Mouse (Mus musculus) MEL (cell line): ENCODE measurements around the gene Arhgap35. TPM values are rescaled to one million over a fixed set of nuclear protein-coding genes. Genes with fewer than 3 reads are reported as not detected.

Experiments used
- DNase-seq: peaks from one replicate; pipeline ENCODE4 v3.0.0; 2011; ENCODE audit warnings: low read depth, low spot score
- H3K27ac ChIP-seq: 2 replicates; pipeline ENCODE4 v1.5.1; 2012; ENCODE audit warnings: low read depth, mild to moderate bottlenecking, control low read depth, low read length, moderate library complexity; ENCODE audit not compliant: control insufficient read depth
- H3K27me3 ChIP-seq, 2 experiments: fragments of 150-350 bp in 1 of 2; sonication (generic) in 1 of 2; 2 replicates each; pipeline ENCODE4 v1.6.1; 2012; ENCODE audit warnings: low read length in 2 of 2, mild to moderate bottlenecking in 2 of 2, improper control_type of control experiment in 1 of 2, moderate library complexity in 1 of 2; ENCODE audit not compliant: insufficient read depth in 2 of 2, control insufficient read depth in 1 of 2
- H3K36me3 ChIP-seq, 2 experiments: 2 replicates each; pipeline ENCODE4 v1.6.1; 2012 to 2014; ENCODE audit warnings: low read length in 2 of 2, improper control_type of control experiment in 1 of 2, inconsistent platforms in 1 of 2, mild to moderate bottlenecking in 1 of 2; ENCODE audit not compliant: insufficient read depth in 2 of 2, control insufficient read depth in 1 of 2
- H3K4me1 ChIP-seq, 2 experiments: fragments of 150-350 bp in 1 of 2; sonication (generic) in 1 of 2; 2 replicates each; pipeline ENCODE4 v1.6.1; 2012; ENCODE audit warnings: low read length in 2 of 2, improper control_type of control experiment in 1 of 2, mild to moderate bottlenecking in 1 of 2; ENCODE audit not compliant: insufficient read depth in 2 of 2, control insufficient read depth in 1 of 2
- H3K4me3 ChIP-seq, 2 experiments: fragments of 150-350 bp in 1 of 2; sonication (generic) in 1 of 2; 2 replicates each; pipeline ENCODE4 v1.5.1; 2012; ENCODE audit warnings: low read depth in 2 of 2, low read length in 2 of 2, mild to moderate bottlenecking in 2 of 2, moderate library complexity in 2 of 2, control low read depth in 1 of 2, improper control_type of control experiment in 1 of 2; ENCODE audit not compliant: control insufficient read depth in 1 of 2, insufficient read depth in 1 of 2
- H3K79me2 ChIP-seq: 2 replicates; pipeline ENCODE4 v1.6.1; 2012; ENCODE audit warnings: mild to moderate bottlenecking, low read length, moderate library complexity; ENCODE audit not compliant: control insufficient read depth, poor library complexity, insufficient read depth
- H3K9ac ChIP-seq: 2 replicates; pipeline ENCODE4 v1.6.1; 2012; ENCODE audit warnings: low read depth, mild to moderate bottlenecking, control low read depth, low read length, moderate library complexity; ENCODE audit not compliant: control insufficient read depth, poor library complexity, severe bottlenecking
- H3K9me3 ChIP-seq: fragments of 150-350 bp; sonication (generic); replicated peaks from 2 replicates; pipeline ENCODE4 v1.6.1; 2012; ENCODE audit warnings: mild to moderate bottlenecking, low read length, improper control_type of control experiment, moderate library complexity; ENCODE audit not compliant: insufficient read depth
- BHLHE40 ChIP-seq: IDR thresholded peaks from 2 replicates; pipeline ENCODE4 v1.6.1; 2012; ENCODE audit warnings: low read depth, mild to moderate bottlenecking, inconsistent platforms, low read length, improper control_type of control experiment, borderline replicate concordance
- EP300 ChIP-seq, 2 experiments: IDR thresholded peaks; 2 replicates each; pipeline ENCODE4 v1.6.1; 2011; ENCODE audit warnings: improper control_type of control experiment in 2 of 2, low read length in 2 of 2, low read depth in 1 of 2, mild to moderate bottlenecking in 1 of 2
- ETS1 ChIP-seq: IDR thresholded peaks from 2 replicates; pipeline ENCODE4 v1.6.1; 2012; ENCODE audit warnings: low read depth, mild to moderate bottlenecking, inconsistent platforms, low read length, improper control_type of control experiment, moderate library complexity
- GABPA ChIP-seq: IDR thresholded peaks from 2 replicates; pipeline ENCODE4 v1.6.1; 2012; ENCODE audit warnings: low read depth, mild to moderate bottlenecking, inconsistent platforms, low read length, improper control_type of control experiment, moderate library complexity
- GATA1 ChIP-seq: IDR thresholded peaks from 2 replicates; pipeline ENCODE4 v1.6.1; 2011; ENCODE audit warnings: low read depth, low read length, improper control_type of control experiment
- JUND ChIP-seq: IDR thresholded peaks from 2 replicates; pipeline ENCODE4 v1.6.1; 2011; ENCODE audit warnings: low read depth, mild to moderate bottlenecking, improper control_type of control experiment, low read length
- KAT2A ChIP-seq: conservative IDR thresholded peaks from 2 replicates; pipeline ENCODE4 v1.6.1; 2012; ENCODE audit warnings: low read depth, low read length, improper control_type of control experiment, inconsistent platforms
- MAFK ChIP-seq: IDR thresholded peaks from 2 replicates; pipeline ENCODE4 v1.6.1; 2011; ENCODE audit warnings: low read depth, mild to moderate bottlenecking, low read length, improper control_type of control experiment, borderline replicate concordance
- MAX ChIP-seq: IDR thresholded peaks from 2 replicates; pipeline ENCODE4 v1.6.1; 2011; ENCODE audit warnings: low read length, improper control_type of control experiment
- MAZ ChIP-seq: IDR thresholded peaks from 2 replicates; pipeline ENCODE4 v1.6.1; 2012; ENCODE audit warnings: low read depth, mild to moderate bottlenecking, inconsistent platforms, low read length, improper control_type of control experiment
- MEF2A ChIP-seq: IDR thresholded peaks from 2 replicates; pipeline ENCODE4 v1.6.1; 2014; ENCODE audit warnings: low read depth, mild to moderate bottlenecking, inconsistent platforms, low read length, improper control_type of control experiment; ENCODE audit not compliant: poor library complexity, insufficient replicate concordance, severe bottlenecking; ENCODE audit errors: extremely low read depth
- MXI1 ChIP-seq: IDR thresholded peaks from 2 replicates; pipeline ENCODE4 v1.6.1; 2011; ENCODE audit warnings: mild to moderate bottlenecking, low read depth, low read length, improper control_type of control experiment
- MYC ChIP-seq: IDR thresholded peaks from 2 replicates; pipeline ENCODE4 v1.6.1; 2011; ENCODE audit warnings: low read depth, mild to moderate bottlenecking, low read length, improper control_type of control experiment, moderate library complexity
- NELFE ChIP-seq: IDR thresholded peaks from 2 replicates; pipeline ENCODE4 v1.6.1; 2011; ENCODE audit warnings: low read depth, low read length, improper control_type of control experiment
- POLR2A ChIP-seq, 2 experiments: IDR thresholded peaks; 2 replicates each; pipeline ENCODE4 v1.6.1; 2011 to 2012; ENCODE audit warnings: low read length in 2 of 2, mild to moderate bottlenecking in 2 of 2, control low read depth in 1 of 2, improper control_type of control experiment in 1 of 2, low read depth in 1 of 2, moderate library complexity in 1 of 2; ENCODE audit not compliant: control insufficient read depth in 1 of 2, insufficient read depth in 1 of 2, poor library complexity in 1 of 2
- RCOR1 ChIP-seq: IDR thresholded peaks from 2 replicates; pipeline ENCODE4 v1.6.1; 2012; ENCODE audit warnings: low read depth, mild to moderate bottlenecking, inconsistent platforms, low read length, improper control_type of control experiment
- SIN3A ChIP-seq: IDR thresholded peaks from 2 replicates; pipeline ENCODE4 v1.6.1; 2012; ENCODE audit warnings: low read length, improper control_type of control experiment, inconsistent platforms
- TAL1 ChIP-seq: IDR thresholded peaks from 2 replicates; pipeline ENCODE4 v1.6.1; 2012; ENCODE audit warnings: mild to moderate bottlenecking, inconsistent platforms, low read length, moderate library complexity, mixed read lengths
- TBP ChIP-seq: IDR thresholded peaks from 2 replicates; pipeline ENCODE4 v1.8.0; 2011; ENCODE audit warnings: low read depth, low read length, improper control_type of control experiment
- UBTF ChIP-seq: IDR thresholded peaks from 2 replicates; pipeline ENCODE4 v1.6.1; 2012; ENCODE audit warnings: low read depth, mild to moderate bottlenecking, inconsistent platforms, low read length, improper control_type of control experiment, moderate library complexity, borderline replicate concordance; ENCODE audit not compliant: insufficient read depth
- USF1 ChIP-seq: IDR thresholded peaks from 2 replicates; pipeline ENCODE4 v1.6.1; 2014; ENCODE audit warnings: low read depth, mild to moderate bottlenecking, inconsistent platforms, low read length, improper control_type of control experiment, moderate library complexity
- ZNF384 ChIP-seq: IDR thresholded peaks from 2 replicates; pipeline ENCODE4 v1.6.1; 2012; ENCODE audit warnings: low read depth, mild to moderate bottlenecking, inconsistent platforms, low read length, improper control_type of control experiment
- polyA plus RNA-seq, 2 experiments: library from polyadenylated mRNA; stranded (reverse) in 1 of 2; unstranded in 1 of 2; fragments of >175 nt in 1 of 2; fragments of >200 nt in 1 of 2; gene quantifications; 2 replicates each; pipeline versions ENCODE4 v1.2.1 to v1.2.4; 2012; ENCODE audit warnings: low replicate concordance in 2 of 2, low read depth in 1 of 2; ENCODE audit not compliant: insufficient read length in 2 of 2, insufficient read depth in 1 of 2, missing spikeins in 1 of 2
- total RNA-seq: library from RNA; depleted of rRNA; stranded (reverse); fragments of 300-350 nt; gene quantifications from 2 replicates; pipeline ENCODE4 v1.2.3, GENCODE M21; 2012

Arhgap35 gene
- total and polyA plus RNA-seq, 3 experiments = 7.4 to 13.4 TPM; not detected in 1

DNA sequence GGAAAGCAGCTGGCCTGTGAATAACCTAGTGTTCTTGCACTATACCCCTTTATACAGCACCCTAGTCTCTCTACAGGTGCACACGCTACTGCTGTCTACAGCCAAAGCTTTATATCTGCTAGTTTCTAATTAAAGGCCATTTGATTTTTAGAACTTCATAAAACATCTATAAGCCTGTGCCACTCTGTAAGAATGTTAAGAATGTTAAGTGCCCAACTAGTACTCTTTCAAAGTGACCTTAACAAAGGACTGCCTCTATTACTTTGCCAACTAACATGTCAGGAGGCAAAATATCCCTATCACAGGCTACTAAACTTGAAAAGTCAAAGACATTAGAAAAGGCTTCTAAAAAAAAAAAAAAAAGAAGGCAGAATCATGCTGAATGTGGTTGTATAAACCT is 31.0 kb downstream of the Arhgap35 start (continued):
- TF ChIP-seq KAT2A = no peak

DNA sequence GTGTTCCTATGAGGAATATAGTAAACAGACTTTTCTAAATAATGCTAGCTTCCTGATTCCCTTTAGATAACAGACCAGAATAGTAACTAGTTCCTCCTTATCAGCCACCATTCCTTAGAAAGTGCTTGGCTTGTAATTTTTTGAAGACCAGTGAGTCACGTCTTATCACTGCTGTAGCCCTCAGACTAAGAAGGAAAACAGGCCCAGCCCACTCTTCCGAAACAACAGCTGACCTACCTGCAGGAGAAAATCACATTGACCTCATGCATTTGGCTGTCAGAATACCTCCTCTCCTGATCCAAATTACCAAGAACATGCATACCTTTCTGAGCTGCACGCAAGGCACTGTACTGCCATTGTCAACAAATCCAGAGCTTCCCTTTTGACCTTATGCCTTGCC is 32.5 kb downstream of the Arhgap35 start:
- H3K27me3 ChIP-seq = no peaks in the 10 kb centered on the region
- TF ChIP-seq MEF2A (peak; percentile 91), TBP (no peak), JUND (0 out of 2 replicates have a peak, but pooled peaks have one; percentile 26), POLR2A (IDR thresholded peaks at IDR 0.05; ENCODE audit: control insufficient read depth in 1 of 2, insufficient read depth in 1 of 2, low read depth in 1 of 2, low read length in 2 of 2, poor library complexity in 1 of 2) (no peak), TAL1 (no peak), MXI1 (peak; percentile 27; the same call in 1 of the 2 replicates), GABPA (no peak), USF1 (no peak), ETS1 (peak; percentile 96), MAFK (peak; percentile 87), MAX (no peak), RCOR1 (0 out of 2 replicates have a peak, but pooled peaks have one; percentile 35), NELFE (no peak), EP300 (IDR thresholded peaks at IDR 0.05; ENCODE audit: low read depth in 1 of 2, low read length in 2 of 2) (peak; percentile 56 to 72), MYC (no peak), MAZ (no peak), ZNF384 (no peak), UBTF (no peak), BHLHE40 (no peak), KAT2A (no peak), GATA1 (peak; percentile 86), SIN3A (peak; percentile 56; the same call in 1 of the 2 replicates)
- TF ChIP-seq, all 39 proteins: peak for 9
- Histone ChIP-seq H3K9me3 (no peaks in the 10 kb centered on the region), H3K4me1 (peaks cover 9 to 15% of the 10 kb centered on the region in 2 experiments), H3K9ac (no peak overlapping the region), H3K27ac (no peak overlapping the region), H3K4me3 (no peak overlapping the region), H3K36me3 (peaks cover 0 to 25% of the 10 kb centered on the region in 2 experiments; a peak in 2 of 4 replicates), H3K79me2 (peaks cover 11% of the 10 kb centered on the region)
- DNase-seq = peak; percentile 61
